Mouse (Mus musculus): ENCODE measurements around the gene Mtmr12.

DNA sequence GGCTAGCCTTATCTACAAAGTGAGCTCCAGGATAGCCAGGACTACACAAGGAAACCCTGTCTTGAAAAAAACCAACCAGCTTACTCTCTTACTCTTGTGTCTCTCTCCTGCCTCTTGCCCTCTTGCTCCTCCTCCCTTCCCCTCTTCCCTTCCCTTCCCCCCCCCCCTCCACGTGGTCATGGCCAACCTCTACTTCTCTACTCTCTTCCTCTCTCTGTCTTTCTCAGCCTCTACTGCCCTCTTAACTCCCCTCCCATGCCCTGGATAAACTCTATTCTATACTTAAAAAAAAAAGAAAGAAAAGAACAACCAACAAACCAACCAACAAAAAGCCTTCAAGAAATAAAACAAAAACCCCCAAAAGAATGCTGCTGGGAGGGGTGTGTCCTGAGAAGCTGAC is 30.7 kb downstream of the Mtmr12 start:
- TF ChIP-seq POLR2A (IDR thresholded peaks at IDR 0.05; ENCODE audit: borderline replicate concordance, low read depth, low read length) (no peak), CTCF (IDR thresholded peaks at IDR 0.05; ENCODE audit: low read depth, low read length) (no peak)
